7 mouse cellular contexts compared by ENCODE assay signal in the genomic region with DNA sequence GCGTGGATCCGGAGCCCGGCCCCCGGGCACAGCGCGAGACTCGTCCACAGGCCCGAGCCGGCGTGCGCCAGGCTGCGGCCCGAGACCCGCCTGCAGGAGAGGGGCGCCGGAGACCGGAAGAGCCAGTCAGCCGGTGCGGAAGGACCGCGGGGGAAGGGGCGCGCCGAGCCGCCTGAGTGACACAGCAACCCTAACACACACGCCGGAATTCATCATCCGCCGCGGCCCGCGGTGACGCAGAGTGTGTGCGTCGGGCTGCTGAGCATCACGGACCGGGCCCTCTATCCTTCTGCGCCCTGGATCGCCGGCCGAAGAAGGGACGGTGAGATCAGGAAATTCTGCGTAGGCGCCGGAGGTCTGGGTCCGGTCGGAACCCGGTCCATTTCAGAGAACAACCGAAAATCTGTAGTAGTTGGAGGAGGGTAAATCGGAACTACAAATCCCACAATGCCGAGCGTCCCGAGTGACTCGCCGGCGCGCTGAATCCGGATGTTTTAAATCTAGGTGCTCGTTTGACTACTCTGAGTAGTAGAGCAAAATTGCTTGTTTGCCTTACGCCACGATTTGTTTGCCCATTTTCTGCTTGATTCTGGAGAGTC. TPM values are rescaled to one million over a fixed set of nuclear protein-coding genes. Genes with fewer than 3 reads are reported as not detected.
DNase-seq lines count a peak whose midpoint lies in the region; ATAC-seq lines count a peak whose summit lies in the region.

A gene (minus strand): TSS at position 214 of the 599 bp plus-strand sequence.

- peak; percentile 99 for ATAC-seq in embryonic facial prominence, embryonic 11.5 days (replicated peaks; ENCODE audit: insufficient number of reproducible peaks, low FRiP score, low TSS enrichment, low read depth)
- ATAC-seq in limb, embryonic 11.5 days (ENCODE audit: insufficient number of reproducible peaks, low FRiP score, low TSS enrichment, low read depth) = peak; percentile 98
- peak; percentile 99 for ATAC-seq in midbrain, embryonic 14.5 days (ENCODE audit: low FRiP score, low TSS enrichment)

- H3K9ac ChIP-seq in embryonic facial prominence, embryonic 11.5 days (replicated peaks; ENCODE audit: low read length) = peak within 1 kb of the TSS; percentile 93
- peak within 1 kb of the TSS; percentile 93 for H3K9ac ChIP-seq in limb, embryonic 11.5 days (ENCODE audit: low read length)
- peak within 1 kb of the TSS; percentile 94 for H3K9ac ChIP-seq in midbrain, embryonic 14.5 days (replicated peaks; ENCODE audit: low read length)

- H3K27me3 ChIP-seq in embryonic facial prominence, embryonic 11.5 days (ENCODE audit: control insufficient read depth, insufficient read depth, low read length) = no peaks in the 10 kb centered on the region
- H3K27me3 ChIP-seq in limb, embryonic 11.5 days (ENCODE audit: control insufficient read depth, insufficient read depth, low read length) = no peaks in the 10 kb centered on the region
- no peaks in the 10 kb centered on the region for H3K27me3 ChIP-seq in midbrain, embryonic 14.5 days (ENCODE audit: control insufficient read depth, insufficient read depth, low read length)

- H3K36me3 ChIP-seq in embryonic facial prominence, embryonic 11.5 days (replicated peaks; ENCODE audit: control insufficient read depth, insufficient read depth, low read depth, low read length) = no peaks in the 10 kb centered on the region
- no peaks in the 10 kb centered on the region for H3K36me3 ChIP-seq in limb, embryonic 11.5 days (ENCODE audit: control insufficient read depth, insufficient read depth, low read length)
- H3K36me3 ChIP-seq in midbrain, embryonic 14.5 days (ENCODE audit: control insufficient read depth, insufficient read depth, low read length) = no peaks in the 10 kb centered on the region

- H3K9me3 ChIP-seq in embryonic facial prominence, embryonic 11.5 days (replicated peaks; ENCODE audit: control insufficient read depth, low read length) = no peaks in the 10 kb centered on the region
- H3K9me3 ChIP-seq in limb, embryonic 11.5 days (ENCODE audit: control insufficient read depth, low read length) = no peaks in the 10 kb centered on the region
- H3K9me3 ChIP-seq in midbrain, embryonic 14.5 days (ENCODE audit: control insufficient read depth, low read length) = no peaks in the 10 kb centered on the region

- peak within 1 kb of the TSS; percentile 78 for H3K4me2 ChIP-seq in embryonic facial prominence, embryonic 11.5 days (ENCODE audit: low read depth, low read length)
- H3K4me2 ChIP-seq in limb, embryonic 11.5 days (ENCODE audit: low read depth, severe bottlenecking) = peak within 1 kb of the TSS; percentile 61
- H3K4me2 ChIP-seq in midbrain, embryonic 14.5 days (ENCODE audit: low read length) = peak within 1 kb of the TSS; percentile 84

- no peaks in the 10 kb centered on the region for H3K4me1 ChIP-seq in embryonic facial prominence, embryonic 11.5 days (ENCODE audit: control insufficient read depth, insufficient read depth, low read length)
- H3K4me1 ChIP-seq in limb, embryonic 11.5 days (ENCODE audit: control insufficient read depth, insufficient read depth, low read length) = no peaks in the 10 kb centered on the region
- peaks cover 13% of the 10 kb centered on the region for H3K4me1 ChIP-seq in midbrain, embryonic 14.5 days (ENCODE audit: control insufficient read depth, insufficient read depth, low read length)

- DNase-seq in adrenal gland, postnatal 14 days = peak; percentile 94
- peak; percentile 94 for DNase-seq in embryonic facial prominence, embryonic 11.5 days (ENCODE audit: low spot score)
- DNase-seq in heart, adult 11 months = peak; percentile 99
- peak; percentile 94 for DNase-seq in kidney, adult 18-20 months
- DNase-seq in limb, embryonic 11.5 days (ENCODE audit: low spot score) = peak; percentile 95
- peak; percentile 97 for DNase-seq in midbrain, embryonic 14.5 days
- peak; percentile 78 to 87 for DNase-seq in spleen, adult 18-20 months

- H3K4me3 ChIP-seq in embryonic facial prominence, embryonic 11.5 days (ENCODE audit: low read depth, low read length) = peak within 1 kb of the TSS; percentile 87
- peak within 1 kb of the TSS; percentile 91 for H3K4me3 ChIP-seq in limb, embryonic 11.5 days (ENCODE audit: low read depth, low read length)
- H3K4me3 ChIP-seq in midbrain, embryonic 14.5 days (replicated peaks; ENCODE audit: low read depth, low read length) = peak within 1 kb of the TSS; percentile 95

- peak within 1 kb of the TSS; percentile 63 for H3K27ac ChIP-seq in embryonic facial prominence, embryonic 11.5 days (replicated peaks; ENCODE audit: low read depth, low read length)
- H3K27ac ChIP-seq in limb, embryonic 11.5 days (replicated peaks; ENCODE audit: low read depth, low read length) = peak within 1 kb of the TSS; percentile 72
- peak within 1 kb of the TSS; percentile 94 for H3K27ac ChIP-seq in midbrain, embryonic 14.5 days (replicated peaks; ENCODE audit: low read depth, low read length)

- under 1% methylated on average over 57 of the region's 61 CpGs for WGBS in embryonic facial prominence, embryonic 11.5 days
- WGBS in limb, embryonic 11.5 days = under 1% methylated on average over 61 of the region's 61 CpGs
- under 1% methylated on average over 60 of the region's 61 CpGs for WGBS in midbrain, embryonic 14.5 days

RNA-seq across cellular contexts. Expression of the gene that starts here (rescaled TPM):
- 59.5 and 66.7 TPM in 2 replicates for total RNA-seq in adrenal gland, postnatal 14 days (2021)
- polyA plus RNA-seq in embryonic facial prominence, embryonic 11.5 days (2014; fragmentation: Nextera tagmentation; extraction: Ambion mirVana) = 81.9 and 96.6 TPM in 2 replicates
- polyA plus RNA-seq in limb, embryonic 11.5 days (2014; fragmentation: Nextera tagmentation; extraction: Ambion mirVana) = 86.0 and 96.5 TPM in 2 replicates
- 62.7 and 79.5 TPM in 2 replicates for polyA plus RNA-seq in midbrain, embryonic 14.5 days (2014; fragmentation: Nextera tagmentation; extraction: Ambion mirVana)

Comparison
In these comparisons a context has a peak if more than half of its experiments do, and no peak if none do; other contexts are left out.
1. Peak in every context shown above with its lines: DNase-seq, ATAC-seq, H3K4me3 ChIP-seq and H3K27ac ChIP-seq.